Mouse (Mus musculus) activated CD4-positive, CD25-positive, alpha-beta regulatory T cell, adult 4 months (primary cell): ENCODE measurements around the gene Dpp9. TPM values are rescaled to one million over a fixed set of nuclear protein-coding genes. Genes with fewer than 3 reads are reported as not detected.

Experiments
- ATAC-seq: one replicate; pipeline ENCODE4 v1.8.0; 2017
- polyA plus RNA-seq, 2 experiments: library from polyadenylated mRNA; unstranded; fragments of 100-300 nt; shearing (Covaris generic); gene quantifications; one replicate each; pipeline ENCODE4 v1.2.1; 2017

Gene Dpp9
- polyA plus RNA-seq, 2 experiments from 2014 or later: 11.5 to 16.9 TPM

DNA sequence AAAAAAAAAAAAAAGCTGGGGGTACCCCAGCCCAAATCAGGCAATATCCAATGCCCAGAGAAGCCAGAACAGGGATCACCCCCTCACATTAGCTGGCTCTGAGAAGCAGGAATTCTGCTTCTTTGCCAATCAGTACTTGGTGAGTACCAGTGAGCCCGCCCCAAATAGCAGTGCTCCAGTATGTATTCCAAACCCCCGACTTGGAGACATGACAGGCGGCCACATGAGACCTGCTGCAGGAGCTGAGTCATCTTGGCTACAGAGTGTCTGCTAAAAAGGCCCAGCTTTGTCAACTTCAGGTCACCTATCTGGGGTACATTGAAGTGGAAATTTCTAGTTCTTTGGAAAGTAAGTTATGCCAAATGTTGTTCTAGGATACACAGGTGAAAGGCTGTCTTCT, 7.9 kb upstream of the Dpp9 start:
- no peak for ATAC-seq

GRCm38 (mm10) chr17:56224916-56225315, 6.2 kb upstream of the Dpp9 start:
- no peak for ATAC-seq

- no peak for ATAC-seq
Measured at GRCm38 (mm10) chr17:56219805-56220204, 1.1 kb upstream of the Dpp9 start.

- no peak for ATAC-seq
Measured at GRCm38 (mm10) chr17:56219251-56219650, 546 bp upstream of the Dpp9 start.

DNA sequence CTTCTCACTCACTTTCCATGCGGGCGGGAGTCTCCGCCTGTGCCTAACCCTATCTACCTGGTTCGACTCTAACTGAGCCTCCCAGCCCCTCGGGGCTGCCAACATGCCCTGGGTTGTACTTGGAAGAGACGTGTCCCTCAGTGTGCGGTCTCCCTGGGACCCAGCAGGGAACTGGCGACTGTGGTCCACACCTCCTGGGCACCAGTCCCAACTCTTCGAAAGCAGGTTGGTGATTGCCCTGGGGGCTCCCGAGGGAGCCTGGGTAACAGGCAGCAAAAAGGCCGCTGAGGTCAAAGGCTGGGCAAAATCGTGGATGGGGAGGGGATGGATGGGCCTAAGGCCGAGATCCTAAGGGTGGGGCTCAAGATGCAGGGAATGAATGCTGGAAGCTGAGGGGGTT, 1.0 kb downstream of the Dpp9 start:
- ATAC-seq: no peak

- no peak for ATAC-seq
Measured at GRCm38 (mm10) chr17:56214229-56214628, 4.5 kb downstream of the Dpp9 start.

DNA sequence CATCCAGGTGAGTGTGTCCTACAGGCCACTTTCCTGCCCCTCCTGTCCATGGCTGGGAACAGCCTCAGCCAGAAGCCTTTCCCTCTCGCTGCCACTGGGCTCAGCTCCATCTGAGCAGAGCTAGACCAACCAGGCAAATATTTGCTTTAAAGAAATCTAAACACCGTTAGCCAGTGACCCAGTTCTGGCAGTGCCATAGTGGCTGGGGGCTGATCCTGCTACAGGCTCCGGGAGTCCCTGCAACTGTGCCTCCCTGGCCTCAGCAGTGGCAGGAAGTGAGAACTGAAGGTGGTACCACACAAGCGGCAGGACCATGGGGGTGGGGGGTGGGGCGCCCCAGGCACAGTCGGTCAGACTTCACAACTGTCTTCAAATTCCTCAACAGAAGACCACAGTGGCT, 6.0 kb downstream of the Dpp9 start:
- ATAC-seq: no peak

GRCm38 (mm10) chr17:56211090-56211489, 7.6 kb downstream of the Dpp9 start:
- ATAC-seq: no peak

- ATAC-seq: no peak
Measured at GRCm38 (mm10) chr17:56208821-56209220, 9.9 kb downstream of the Dpp9 start.

DNA sequence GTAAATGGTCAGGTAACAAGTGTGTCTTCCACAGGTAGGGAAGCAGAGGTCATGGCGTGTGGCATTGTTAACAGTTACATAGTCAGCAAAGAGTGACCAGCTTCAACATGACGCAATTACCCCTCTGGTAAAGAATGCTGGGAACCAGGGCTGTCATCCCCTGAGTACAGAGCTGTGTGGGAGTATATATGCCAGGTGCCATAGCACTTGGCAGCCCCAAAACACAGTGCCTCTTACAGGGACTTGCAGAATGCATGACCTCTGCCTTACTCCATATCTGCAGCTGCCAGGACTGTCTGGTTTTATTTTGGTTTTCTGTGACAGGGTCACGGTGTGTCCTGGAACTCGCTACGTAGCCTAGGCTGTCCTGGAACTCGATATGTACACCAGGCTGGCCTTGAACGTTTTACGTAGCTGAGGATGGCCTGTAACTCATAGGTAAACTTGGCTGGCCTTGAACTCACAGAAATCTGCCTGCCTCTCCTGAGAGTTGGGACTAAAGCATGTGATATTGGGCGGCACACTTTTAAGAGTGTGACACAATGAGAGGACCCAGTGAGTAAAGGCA, 10.7 kb downstream of the Dpp9 start:
- no peak for ATAC-seq

GRCm38 (mm10) chr17:56206986-56207674, 11.6 kb downstream of the Dpp9 start:
- no peak for ATAC-seq

DNA sequence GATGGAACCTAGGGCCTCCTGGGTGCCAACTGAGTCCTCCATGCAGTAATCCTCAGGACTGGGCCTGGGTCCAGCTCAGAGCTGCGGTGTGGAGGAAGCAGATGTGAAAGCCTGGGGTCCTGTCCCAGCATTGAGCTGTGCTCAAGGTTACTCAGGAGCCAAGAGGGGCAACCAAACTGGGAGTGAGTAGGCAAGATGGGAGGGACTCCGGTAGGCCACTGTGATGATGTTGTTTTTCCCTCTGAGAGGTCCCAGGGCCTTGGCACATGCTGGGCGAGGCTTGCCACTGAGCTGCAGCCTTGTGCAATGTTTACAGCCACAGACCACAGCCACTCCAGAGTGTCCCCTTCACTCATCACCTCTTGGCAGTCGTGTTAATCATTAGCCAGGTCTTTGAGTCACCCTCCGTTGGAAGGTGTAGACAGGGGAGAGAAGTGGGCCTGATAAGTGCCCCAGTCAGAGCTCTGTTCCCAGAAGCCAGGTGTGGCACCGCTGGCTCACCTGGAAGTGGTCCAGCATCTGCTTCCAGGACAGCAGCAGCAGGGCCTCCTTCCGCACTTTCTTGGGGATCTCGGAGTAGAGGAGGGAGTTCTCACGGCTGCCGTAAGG, 12.3 kb downstream of the Dpp9 start:
- no peak for ATAC-seq

- no peak for ATAC-seq
Measured at GRCm38 (mm10) chr17:56203729-56204128, 15.0 kb downstream of the Dpp9 start.

DNA sequence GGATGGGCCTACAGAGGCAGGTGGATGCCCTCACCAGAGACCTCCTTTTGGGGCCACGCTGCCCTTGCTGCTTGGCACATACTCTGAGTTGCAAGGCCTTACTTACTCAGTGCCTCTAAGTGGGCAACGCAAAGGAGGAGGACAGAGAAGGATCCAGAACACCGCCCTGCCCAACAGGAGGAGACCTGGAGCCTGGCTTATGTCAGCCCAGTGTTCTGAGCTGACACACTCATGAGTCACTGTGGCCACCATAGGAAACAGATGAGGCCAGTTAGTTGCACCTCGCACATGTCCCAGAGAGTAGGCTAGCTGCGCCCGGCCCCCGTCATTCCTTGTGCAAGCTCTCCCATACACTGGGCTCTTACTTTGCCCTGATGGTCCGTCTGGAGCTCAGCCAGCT, 16.2 kb downstream of the Dpp9 start:
- no peak for ATAC-seq

DNA sequence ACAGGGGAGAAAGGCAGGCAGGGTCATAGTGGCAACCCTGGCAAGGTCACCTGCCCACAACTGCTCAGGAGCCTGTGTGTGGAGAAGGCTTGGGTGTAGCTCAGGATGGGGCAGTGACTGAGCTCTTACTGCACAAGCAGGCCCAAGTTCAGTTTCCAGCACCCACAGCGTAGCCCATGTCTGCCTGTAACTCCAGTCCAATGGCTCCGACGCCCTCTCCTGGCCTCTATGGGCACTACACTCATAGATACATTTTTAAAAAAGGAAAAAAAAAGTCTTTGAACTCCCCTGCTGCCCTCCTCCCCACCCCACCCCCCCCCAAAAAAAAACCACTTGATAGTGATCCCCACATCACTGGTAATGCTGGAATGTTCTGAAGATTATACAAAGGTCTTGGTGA, 17.1 kb downstream of the Dpp9 start:
- no peak for ATAC-seq

- ATAC-seq: no peak
Measured at GRCm38 (mm10) chr17:56200586-56200985, 18.1 kb downstream of the Dpp9 start.

DNA sequence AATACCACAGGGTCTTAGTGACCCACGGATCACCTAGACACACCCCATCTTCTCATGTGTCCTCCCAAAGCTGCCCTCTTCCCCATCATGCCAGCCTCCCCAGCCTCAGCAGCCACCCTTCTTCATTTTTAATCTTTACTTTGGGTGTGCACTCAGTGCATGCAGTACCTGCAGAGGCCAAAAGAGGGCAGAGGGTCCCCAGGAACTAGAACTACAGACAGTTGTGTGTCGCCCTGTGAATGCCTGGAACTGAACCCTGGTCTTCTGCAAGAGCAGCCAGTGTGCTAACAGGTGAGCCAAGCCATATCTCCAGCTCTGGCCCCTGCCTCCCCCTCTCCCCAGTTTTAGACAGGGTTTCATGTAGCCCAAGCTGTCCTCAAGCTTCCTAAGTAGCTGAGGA, 21.8 kb downstream of the Dpp9 start:
- no peak for ATAC-seq

GRCm38 (mm10) chr17:56194765-56195164, 23.9 kb downstream of the Dpp9 start:
- ATAC-seq: no peak

DNA sequence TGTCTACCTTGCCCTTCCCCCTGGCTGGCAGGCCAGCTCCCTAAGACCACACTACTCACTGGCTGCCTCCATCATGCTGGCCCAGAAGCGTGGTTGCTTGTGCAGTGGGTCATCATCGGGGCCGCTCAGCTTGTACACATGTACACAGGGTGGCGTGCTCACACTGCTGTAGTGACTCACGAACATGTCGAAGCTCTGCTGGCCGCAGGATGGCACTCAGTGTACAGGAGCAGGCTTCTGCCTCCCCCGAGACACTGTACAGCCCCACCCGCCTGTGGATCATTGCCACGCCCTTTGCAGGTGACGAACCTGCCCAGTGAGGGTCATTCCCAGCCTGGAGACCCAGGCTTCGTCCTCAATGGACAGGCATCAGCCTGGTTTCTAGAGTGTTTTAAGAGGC, 24.3 kb downstream of the Dpp9 start:
- ATAC-seq: no peak

DNA sequence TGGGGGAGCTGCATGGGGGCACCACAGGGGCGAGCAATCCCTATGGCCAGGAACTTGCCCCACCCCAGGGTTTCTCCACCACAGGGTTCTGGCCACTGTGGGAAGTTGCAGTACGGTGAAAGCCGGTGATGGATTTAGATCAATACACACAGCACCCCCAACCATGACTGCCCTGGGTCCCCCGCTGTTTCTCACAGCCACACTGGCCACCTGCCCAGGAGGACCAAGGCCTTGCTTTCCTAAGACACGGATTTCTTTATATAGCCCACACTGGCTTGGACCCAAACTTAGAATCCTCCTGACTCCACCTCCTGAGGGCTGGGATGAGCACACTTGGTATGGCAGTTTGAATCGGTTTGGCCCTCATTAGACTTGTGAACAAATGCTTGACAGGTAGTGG, 27.4 kb downstream of the Dpp9 start:
- no peak for ATAC-seq

- no peak for ATAC-seq
Measured at GRCm38 (mm10) chr17:56185281-56186141, 33.2 kb downstream of the Dpp9 start.

- ATAC-seq: peak; percentile 98
Measured at GRCm38 (mm10) chr17:56183658-56184103, 35.0 kb downstream of the Dpp9 start, which contains the start of gene Mydgf. Gene Mydgf, minus strand, starts transcription at chr17:56183920.

- ATAC-seq: peak; percentile 8
Measured at GRCm38 (mm10) chr17:56182975-56183657, 35.6 kb downstream of the Dpp9 start.
